Mouse (Mus musculus) stomach, embryonic 16.5 days (tissue): ENCODE measurements at regions not wholly inside any gene's neighbourhood (a gene's known extent, or its start where the extent isn't known, plus 50 kb on each side); places are given as distances from the start of the nearest gene placed in this dataset.
"Not testable (repeated sequence)": the region's sequence is repeated elsewhere in the genome, so short reads cannot be mapped to it uniquely, and the experiment has no call there.

Experiments
- ATAC-seq: fragments of 200-750 bp; cut with Nextera tagmentation; 2 replicates; pipeline ENCODE4 v1.8.0; 2017; ENCODE audit warnings: moderate number of reproducible peaks, moderate TSS enrichment; ENCODE audit not compliant: insufficient read depth, low FRiP score
- H3K27ac ChIP-seq: fragments of 300-500 bp; sonication (generic); 2 replicates; pipeline ENCODE4 v1.5.1; 2014; ENCODE audit warnings: low read length
- H3K27me3 ChIP-seq: fragments of 300-500 bp; sonication (generic); 2 replicates; pipeline ENCODE4 v1.6.1; 2014; ENCODE audit warnings: low read length, control low read depth, mixed read lengths; ENCODE audit not compliant: control insufficient read depth, insufficient read depth
- H3K36me3 ChIP-seq: fragments of 300-500 bp; sonication (generic); 2 replicates; pipeline ENCODE4 v1.6.1; 2014; ENCODE audit warnings: low read length; ENCODE audit not compliant: control insufficient read depth, insufficient read depth
- H3K4me1 ChIP-seq: fragments of 300-500 bp; sonication (generic); 2 replicates; pipeline ENCODE4 v1.6.1; 2014; ENCODE audit warnings: low read length, control low read depth, mixed read lengths; ENCODE audit not compliant: control insufficient read depth, insufficient read depth
- H3K4me2 ChIP-seq: fragments of 300-500 bp; sonication (generic); 2 replicates; pipeline ENCODE4 v1.6.1; 2014; ENCODE audit warnings: low read depth, low read length, mixed read lengths
- H3K4me3 ChIP-seq: fragments of 300-500 bp; sonication (generic); replicated peaks from 2 replicates; pipeline ENCODE4 v1.5.1; 2014; ENCODE audit warnings: mild to moderate bottlenecking, low read length
- H3K9ac ChIP-seq: fragments of 300-500 bp; sonication (generic); 2 replicates; pipeline ENCODE4 v1.6.1; 2014; ENCODE audit warnings: low read length
- H3K9me3 ChIP-seq: fragments of 300-500 bp; sonication (generic); replicated peaks from 2 replicates; pipeline ENCODE4 v1.6.1; 2016; ENCODE audit warnings: low read length, control low read depth; ENCODE audit not compliant: control insufficient read depth
- WGBS: fragments of 180-500 bp; shearing (Covaris S2); extraction: QIAGEN DNeasy Blood & Tissue Kit; methylation state at CpG from one replicate; pipeline ENCODE4 v1.1.7; 2014; 5-methylcytosine and 5-hydroxymethylcytosine counted together

GRCm38 (mm10) chr8:71026424-71026890 is 120.7 kb downstream of the Map1s start:
- 0 out of 2 replicates have a peak overlapping the region, but pooled peaks have one; percentile 21 for H3K4me3 ChIP-seq
- H3K27ac ChIP-seq, H3K36me3 ChIP-seq: not testable (repeated sequence)

GRCm38 (mm10) chr8:71028564-71028963 is 122.8 kb downstream of the Map1s start:
- H3K27ac ChIP-seq, H3K9ac ChIP-seq, H3K4me1 ChIP-seq, H3K4me3 ChIP-seq, H3K9me3 ChIP-seq, H3K27me3 ChIP-seq, H3K36me3 ChIP-seq, ATAC-seq, H3K4me2 ChIP-seq: not testable (repeated sequence)
- WGBS: 92% methylated on average over 2 of the region's 2 CpGs

More at GRCm38 (mm10) chr8:71026424-71026890, 120.7 kb downstream of the Map1s start:
- H3K9ac ChIP-seq, H3K9me3 ChIP-seq, H3K4me1 ChIP-seq, H3K27me3 ChIP-seq: not testable (repeated sequence)
- peak overlapping the region; percentile 46 for H3K4me2 ChIP-seq
- whole genome bisulfite sequencing: 4% methylated on average over 17 of the region's 17 CpGs
- peak; percentile 50; the same call in 1 of the 2 replicates for ATAC-seq
